Mouse (Mus musculus): Measurements from ENCODE around the gene Msl2.
A peak's percentile ranks its signal among the peaks of the same experiment; 100 is the strongest.

The Msl2 gene

DNA sequence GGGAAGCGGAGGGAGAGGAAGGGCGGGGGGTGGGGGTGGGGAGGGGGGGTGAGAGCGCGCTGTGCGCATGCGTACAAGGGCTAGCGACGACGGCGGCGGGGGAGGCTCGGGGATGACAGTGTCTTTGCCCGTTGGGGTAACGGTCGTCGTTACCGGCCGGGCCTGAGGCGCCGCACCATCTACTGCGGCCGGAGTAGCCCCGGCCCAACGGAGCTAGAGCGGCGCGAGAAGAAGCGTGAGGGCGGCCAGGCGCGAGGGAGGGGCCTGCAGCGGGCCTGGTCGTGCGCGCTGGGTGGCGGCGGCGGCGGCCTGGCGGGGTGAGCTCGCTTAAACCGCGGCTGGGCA is at the start of gene Msl2:
Msl2 (plus strand) TSS at position 115 of the 345 bp plus-strand sequence.
- no peak for DNase-seq (ENCODE audit: low spot score in 2 of 2)

DNA sequence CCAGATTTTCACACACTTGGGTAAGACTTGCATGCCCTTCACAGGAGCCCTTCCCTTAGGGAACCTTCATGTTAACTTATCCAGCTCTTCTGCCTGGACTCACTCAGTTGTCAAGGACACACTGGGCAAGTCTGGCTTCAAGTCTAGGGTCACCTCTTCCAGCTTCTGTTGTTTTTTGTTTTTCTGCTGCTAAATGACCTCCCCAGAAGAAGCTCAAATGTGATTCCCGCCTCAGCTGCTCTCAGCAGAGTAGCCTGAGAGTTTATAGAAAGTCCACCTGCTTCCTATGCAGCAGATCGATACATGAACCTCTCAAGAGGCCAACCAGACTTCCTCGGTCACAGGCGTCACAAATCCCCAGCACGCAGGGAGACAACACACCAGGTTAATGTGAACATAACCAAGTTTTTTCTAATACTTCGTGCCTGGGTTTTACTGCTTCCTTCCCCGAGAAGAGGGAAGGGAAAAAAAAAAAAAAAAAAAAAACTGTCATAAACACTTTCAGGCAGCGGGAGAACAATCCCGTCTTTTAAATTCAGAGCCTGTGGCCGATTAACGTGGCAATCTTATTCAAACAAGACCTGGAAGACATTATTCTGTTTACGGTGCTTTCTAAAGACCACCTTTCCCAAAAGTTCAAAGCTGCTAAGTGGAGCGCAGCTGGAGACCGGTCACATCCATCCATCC is 40.0 kb upstream of the Msl2 start:
- no peak for DNase-seq (ENCODE audit: low spot score in 2 of 2)

DNA sequence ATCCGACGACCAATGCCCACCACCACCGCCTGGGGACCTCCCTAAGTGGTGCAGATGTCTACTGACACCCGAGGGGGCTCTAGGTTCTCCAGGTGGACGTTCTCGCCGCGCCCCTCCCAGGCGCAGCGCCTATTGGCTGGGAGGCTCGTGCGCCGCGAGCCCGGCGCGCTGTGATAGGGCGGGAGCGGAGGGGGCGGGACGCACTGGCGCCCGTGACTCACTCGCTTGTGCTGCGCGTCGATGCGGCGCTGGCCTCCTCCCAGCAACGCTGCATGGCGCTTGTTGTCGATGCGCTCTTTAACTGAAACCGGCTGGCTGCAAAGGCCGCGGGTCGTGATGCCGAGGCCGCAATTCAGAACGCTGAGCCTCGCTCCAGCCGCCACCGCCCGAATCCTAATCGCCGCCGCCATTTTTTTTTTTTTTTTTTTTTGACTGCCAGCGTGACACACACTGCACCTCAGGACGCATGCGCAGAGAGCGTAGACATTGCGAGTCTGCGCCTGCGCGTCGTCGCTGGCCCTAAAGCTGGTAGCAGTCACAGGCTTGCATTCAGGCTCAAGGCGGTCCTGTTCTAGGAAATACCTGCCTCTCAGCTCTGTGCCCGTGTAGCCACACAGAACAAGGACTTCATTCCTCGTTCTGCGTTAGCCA is 39.3 kb upstream of the Msl2 start, which contains the start of gene Pccb:
Pccb (minus strand) TSS at position 451 of the 651 bp plus-strand sequence.
- peak; percentile 92 to 95 for DNase-seq (ENCODE audit: low spot score in 2 of 2)

DNA sequence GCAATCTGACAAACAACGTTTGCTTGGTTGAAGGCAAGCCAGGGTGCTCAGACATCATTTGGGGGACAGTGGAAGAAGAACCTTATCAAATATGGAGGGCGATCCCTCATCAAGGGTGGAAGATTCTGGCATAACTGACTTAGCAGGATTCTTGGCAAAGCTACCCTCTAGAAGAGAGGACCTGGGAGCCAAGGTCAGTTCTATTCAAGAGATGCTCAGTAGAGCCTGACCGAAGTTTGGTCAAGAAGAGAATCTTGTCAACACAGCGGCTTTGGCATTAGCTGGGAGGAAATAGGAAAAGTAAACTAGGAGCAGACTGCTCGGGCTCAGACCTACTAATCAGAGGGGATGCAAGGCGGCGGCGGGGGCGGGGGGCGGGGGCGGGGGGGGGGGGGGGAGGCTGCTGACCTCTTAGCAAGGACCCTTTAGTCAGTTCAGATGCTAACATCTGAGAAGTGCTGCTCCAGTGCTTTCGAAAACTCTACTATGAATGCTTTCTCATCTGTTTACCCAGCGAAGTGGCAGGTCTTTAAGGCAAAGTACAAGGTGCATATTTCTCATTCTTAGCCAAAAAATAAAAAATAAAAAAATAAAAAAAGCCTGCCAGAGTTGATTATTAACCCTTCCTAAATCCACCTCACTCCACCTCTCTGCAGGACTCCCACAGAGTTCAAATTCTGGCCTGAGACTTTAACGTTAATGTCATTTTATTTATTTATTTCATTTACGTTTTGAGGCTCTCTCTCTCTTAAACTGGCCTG is 37.9 kb upstream of the Msl2 start:
- DNase-seq (ENCODE audit: low spot score in 2 of 2): no peak

DNA sequence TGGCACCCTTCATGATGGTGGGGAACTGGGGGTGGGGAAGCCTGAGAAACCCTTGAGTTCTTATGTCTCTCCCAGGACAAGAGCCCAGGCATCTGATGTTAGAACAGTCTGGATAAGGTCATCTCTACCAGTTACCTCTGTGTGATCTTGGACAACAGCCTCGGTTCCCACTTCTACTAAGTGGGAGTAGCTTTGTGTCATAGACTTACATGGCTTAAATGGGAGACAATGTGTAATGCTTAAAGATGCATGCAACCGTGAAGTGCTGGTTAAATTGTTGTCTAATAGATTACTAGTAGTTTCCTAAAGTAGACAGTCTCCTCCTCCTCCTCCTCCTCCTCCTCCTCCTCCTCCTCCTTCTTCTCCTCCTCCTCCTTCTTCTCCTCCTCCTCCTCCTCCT is 37.0 kb upstream of the Msl2 start:
- no peak for DNase-seq (ENCODE audit: low spot score in 2 of 2)

DNA sequence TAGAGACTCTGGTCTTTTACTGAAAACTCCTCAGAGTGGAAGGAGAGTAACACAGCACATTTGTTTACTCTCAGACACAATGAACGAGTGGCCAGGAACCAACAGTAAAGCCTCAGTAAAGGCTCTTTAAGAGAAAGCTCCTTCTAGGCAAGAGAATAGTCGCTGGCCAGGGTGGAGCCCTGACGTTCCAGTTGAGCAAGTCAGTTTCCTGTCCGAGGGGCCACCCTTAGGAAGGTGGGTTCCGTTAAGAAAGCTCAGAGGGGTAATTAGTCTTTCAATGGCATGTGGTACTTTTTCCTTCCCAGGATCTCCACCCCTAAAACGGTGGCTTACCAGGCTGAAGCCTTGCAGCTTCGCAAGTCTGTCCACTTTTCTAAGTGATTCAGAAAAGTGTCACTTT is 36.5 kb upstream of the Msl2 start:
- no peak for DNase-seq (ENCODE audit: low spot score in 2 of 2)

DNA sequence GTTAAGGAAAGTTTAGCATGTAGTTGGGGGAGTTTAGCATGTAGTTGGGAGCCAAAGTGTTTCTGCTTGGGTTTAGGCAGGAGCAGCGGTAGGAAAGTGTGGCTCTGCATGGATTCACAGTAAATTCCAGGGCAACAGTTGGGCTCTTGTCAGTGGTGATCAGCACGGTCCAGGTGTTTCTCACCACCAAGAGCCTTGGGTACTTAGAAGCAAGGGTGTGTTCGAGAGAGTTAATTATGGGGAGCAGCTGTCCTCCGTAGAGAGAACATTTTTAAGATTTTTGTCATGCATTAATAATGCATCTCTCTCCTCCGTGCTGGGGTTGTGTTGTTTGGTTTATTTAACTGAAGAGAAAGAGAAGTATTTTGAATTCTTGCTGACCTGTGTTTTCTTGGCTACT is 35.3 kb upstream of the Msl2 start:
- DNase-seq (ENCODE audit: low spot score in 2 of 2): no peak

DNA sequence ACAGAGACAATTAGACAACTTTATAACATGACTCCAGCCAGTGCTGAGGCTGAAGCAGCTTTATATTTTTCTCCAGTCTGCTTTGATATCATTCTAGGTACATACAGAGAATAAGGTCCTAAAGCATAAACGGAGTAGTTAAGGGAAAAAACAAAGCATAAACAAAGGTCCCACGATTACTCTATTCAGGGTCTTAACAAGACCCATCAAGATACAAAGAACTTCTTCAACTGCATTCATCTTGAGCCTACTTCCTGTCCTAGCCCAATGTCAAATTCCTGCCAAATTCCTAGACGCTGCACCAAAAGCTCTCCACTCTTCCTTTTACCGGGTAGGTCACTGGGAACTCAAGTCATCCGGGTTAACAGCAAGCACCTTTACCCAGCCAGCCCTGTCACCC is 32.4 kb upstream of the Msl2 start:
- DNase-seq (ENCODE audit: low spot score in 2 of 2): no peak

DNA sequence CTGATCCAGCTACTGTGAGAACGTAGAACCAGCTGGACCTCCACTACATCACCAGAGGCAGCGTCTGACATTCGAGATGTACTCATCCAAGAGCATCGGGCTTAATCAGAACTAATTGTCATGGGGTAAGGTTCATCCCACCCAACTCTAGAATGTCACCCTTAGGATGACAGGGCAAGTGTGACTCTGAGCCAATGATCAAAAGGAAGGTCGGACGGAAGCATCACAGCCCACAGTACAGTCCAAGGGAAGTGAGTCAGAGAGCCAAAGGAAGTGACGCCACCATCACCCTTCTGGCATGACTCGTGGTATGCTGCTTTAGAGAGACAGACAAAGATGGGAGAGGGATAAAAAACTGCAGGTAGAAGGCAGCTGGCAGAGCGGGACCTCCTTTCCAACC is 31.7 kb upstream of the Msl2 start:
- no peak for DNase-seq (ENCODE audit: low spot score in 2 of 2)

DNA sequence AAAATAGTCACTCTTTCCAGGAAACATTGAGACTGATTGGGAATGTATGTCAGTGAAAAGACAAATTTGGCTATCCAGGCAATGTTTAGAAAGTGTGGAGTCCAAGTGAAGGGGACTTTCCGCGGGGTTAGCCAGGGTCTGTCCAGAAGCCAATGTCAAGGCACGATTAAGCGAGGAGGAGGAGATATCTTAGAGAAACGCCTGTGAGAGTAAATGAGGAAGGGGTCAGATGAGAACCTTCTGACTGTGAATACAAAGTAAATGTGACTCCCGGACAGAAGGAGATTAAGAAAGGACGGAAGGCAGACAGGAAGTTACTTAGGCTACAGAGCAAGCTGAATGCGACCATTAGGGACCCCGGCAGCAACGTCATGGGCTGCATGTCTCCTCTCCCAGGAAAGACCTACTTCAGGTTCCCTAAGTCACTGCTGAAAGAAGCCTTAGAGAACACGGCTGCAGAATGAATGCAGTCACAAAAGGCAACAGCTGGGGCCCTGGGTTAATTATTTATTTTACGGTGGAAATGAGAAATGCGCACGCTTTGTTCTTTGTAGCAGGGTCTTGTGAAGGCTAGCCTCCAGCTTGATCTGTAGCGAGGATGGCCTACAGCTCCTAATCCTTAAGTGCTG is 28.1 kb upstream of the Msl2 start:
- DNase-seq (ENCODE audit: low spot score in 2 of 2): no peak

DNA sequence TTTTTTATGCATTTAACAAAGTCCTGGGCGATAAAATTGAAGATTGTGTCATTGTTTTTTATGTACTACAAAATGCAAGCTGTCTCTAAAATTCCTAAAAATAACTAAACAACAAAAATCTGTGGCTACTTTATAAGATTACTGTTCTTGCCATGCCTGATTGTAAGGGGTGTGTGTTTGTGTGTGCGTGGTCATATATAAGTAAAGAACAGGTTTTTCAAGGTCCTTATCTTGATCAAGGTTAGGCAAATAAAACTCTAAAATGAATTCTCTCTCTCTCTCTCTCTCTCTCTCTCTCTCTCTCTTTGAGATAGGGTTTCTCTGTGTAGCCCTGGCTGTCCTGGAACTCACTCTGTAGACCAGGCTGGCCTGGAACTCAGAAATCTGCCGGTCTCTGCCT is 21.9 kb upstream of the Msl2 start:
- no peak for DNase-seq (ENCODE audit: low spot score in 2 of 2)

DNA sequence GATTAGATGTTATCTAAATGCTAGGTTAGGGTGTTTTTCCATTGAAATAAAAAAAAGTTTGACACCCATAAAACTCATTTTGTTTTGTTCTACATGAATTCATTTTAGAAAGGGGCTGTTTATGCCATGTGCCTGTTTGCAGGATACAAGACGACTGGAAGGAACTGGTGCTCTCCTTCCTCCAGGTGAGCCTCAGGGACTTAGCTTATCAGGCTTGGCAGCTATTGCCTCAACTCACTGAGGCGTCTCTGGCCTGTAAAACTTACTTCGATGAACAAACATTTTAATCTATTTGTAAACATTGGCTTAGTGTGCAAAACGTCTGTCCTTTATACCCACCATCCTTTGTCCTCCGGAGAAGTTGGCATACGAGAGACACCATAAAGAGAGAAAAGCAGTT is 21.2 kb upstream of the Msl2 start:
- DNase-seq (ENCODE audit: low spot score in 2 of 2): no peak

DNA sequence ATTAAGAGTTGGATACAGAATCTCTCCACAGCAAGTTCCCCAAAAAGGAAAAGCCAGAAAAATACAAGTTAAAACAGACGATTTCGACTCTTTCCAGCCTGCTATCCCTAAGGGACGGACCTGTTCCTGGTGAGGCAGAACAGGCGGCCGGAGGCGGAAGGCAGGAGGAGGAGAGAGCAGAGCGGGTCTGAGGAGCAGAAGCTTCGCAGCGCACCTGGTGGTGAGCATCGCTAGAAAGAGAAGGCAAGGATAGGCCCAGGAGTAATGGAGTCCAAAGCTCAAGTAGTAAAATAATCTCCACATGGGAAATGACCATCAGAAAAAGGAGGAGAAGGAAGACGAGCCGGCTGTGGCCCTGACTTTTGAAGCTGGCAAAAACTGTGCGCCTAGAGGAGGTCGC is 20.6 kb upstream of the Msl2 start:
- no peak for DNase-seq (ENCODE audit: low spot score in 2 of 2)

DNA sequence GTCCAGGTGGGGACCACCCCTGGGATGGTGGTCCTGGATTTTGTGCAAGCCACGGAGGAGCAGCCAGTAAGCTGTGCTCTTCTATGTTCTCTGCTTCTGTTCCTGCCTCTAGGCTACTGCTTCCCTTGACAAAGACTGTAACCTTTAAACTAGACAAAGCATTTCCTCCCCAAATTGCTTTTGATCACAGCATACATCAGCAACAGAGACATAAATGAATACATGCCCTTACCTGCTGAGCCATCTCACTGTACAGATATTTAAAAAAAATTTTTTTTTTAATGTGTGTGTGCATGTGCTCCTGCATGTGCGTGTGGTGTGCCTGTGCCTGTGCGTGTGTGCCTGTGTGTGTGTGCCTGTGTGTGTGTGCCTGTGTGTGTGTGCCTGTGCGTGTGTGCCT is 16.7 kb upstream of the Msl2 start:
- DNase-seq (ENCODE audit: low spot score in 2 of 2): no peak

DNA sequence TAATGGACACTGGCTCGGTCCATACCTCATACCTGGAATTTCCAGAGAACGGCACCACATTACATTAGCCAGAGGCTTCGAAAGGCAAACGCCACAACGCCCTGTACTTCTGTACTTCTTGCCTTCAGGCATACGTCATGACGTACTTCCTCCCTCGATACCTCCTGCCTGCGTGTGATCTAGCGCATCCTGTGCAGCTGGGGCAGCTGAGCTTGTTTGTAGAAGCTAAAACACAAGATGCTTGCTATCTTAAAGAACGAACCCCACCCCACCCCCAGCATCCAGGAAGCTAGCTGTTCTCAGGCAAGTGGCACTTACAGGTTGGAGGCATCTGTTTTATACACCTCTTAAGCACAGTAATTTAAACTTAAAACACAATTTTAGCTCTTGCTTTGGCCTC is 12.9 kb upstream of the Msl2 start:
- peak; percentile 9 to 24 for DNase-seq (ENCODE audit: low spot score in 2 of 2)

DNA sequence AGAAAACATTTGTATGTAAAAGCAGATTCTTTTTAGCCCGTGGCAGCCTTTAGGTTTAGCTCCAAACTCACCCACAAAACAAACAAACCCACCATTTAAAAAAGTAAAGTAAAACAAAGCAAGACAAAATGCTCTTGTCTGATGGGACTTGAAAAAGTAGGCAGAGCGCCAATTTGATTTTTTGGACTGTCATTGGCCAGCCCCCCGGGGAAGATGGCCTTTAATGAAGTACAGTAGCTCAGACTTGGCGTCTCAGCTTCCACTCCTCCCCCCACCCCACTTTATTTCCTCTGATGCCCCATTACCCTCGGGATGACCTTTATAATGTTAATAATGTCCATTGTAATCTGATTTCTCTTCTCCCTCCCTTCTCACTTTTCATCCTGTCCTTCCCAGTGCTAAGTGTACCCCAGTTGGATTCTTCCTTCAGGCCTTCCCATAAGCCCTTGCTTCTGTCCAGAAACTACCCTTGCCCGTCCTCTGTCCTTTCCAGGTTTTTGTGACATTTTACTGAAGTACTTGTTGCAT is 11.6 kb upstream of the Msl2 start:
- DNase-seq (ENCODE audit: low spot score in 2 of 2): no peak

DNA sequence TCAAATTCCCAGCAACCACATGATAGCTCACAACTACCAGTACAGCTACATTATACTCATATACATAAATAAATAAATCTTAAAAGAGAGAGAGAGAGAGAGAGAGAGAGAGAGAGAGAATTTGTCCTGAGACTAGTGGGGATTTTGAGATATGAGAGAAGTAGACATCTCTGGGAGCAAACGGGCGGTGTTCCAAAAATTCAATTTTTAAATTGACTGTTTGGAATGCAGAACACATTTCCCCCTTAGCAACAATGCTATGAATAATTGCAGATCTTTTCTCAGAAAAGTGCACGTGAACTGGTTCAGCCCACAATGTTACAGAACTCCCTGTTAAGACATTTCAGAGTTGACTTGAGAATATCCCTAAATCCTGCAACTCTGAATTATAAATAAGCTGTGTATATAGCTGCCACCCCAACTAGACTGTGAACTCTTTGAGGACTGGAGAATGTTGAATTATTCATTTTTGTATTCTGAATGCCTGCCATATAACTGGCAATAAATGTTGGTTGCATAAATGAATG is 8.8 kb upstream of the Msl2 start:
- DNase-seq (ENCODE audit: low spot score in 2 of 2): no peak

DNA sequence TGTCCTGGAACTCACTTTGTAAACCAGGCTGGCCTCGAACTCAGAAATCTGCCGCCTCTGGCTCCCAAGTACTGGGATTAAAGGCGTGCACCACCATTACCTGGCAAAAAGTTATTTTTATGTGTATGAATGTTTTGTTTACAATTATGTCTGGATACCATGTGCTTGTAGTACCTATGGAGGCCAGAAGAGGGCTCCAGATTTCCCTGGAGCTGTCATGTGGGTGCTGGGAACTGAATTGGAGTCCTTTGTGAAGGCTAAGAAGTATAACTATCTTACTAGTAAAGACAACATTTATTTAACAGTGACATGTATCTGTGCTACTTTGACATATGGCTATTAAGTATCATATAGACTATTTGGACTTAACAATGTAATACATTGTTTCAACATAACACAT is 4.1 kb upstream of the Msl2 start:
- no peak for DNase-seq (ENCODE audit: low spot score in 2 of 2)

DNA sequence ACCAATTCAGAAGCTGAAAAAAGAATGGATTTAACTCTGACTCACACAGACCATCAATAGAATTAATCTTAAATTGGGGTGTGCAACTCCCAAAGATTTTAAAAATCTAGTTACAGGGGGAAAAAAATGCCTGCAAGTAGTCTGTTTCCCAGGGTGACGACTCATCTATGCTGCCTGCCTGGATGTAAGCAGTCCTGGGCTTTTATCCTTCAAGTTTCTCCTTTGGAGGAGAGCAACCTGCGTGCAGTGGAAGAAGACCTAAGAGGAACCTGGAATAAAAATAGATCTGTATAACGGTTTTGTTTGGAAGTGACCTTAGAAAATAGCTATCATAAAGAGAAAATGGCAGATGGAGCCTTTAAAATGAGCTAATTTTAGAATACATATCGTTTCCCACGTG is 1.4 kb upstream of the Msl2 start:
- DNase-seq (ENCODE audit: low spot score in 2 of 2): no peak

DNA sequence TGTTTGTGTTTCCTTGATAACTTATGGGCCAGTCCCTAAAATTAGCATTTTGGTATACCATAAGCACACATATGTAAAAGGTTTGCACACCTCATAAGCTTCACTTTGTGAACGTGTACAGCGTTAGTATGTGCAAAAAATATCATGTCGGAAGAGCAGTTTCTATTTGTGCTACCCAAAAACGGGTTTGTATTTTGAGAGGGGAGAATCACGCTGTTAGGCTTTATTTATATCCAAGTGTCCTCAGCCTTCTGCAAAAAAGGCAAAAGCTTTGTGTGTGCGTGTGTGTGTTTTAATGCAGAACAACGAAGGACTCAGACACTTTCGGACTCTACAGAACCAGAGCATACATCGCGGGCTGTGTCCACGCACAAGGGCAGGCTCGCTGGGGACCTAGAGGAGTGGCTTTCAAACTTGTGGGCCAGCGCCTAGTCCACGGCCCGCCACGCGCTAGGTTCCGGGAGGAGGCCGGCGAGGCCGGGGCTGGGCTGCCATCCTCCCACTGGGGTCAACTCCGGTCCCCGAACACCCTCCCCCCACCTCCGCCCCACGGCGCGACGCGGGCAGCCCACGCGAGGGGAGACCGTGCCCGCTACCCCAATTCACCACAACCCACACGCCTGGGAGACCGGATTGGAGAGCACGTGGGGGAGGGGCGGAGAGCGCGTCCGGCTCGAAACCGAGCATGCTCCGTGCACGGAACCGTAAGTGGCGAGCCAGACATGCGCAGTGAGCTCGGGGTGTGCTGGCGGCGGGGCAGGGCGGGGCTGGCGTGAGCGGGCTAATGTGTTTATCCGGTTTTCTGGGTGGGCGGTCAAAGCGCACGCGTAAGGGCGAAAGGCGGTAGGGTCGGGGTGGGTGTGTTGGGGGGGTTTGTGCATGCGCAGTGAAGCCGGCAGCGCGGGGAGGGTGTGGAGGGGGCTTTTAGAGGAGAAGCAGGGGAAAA is 587 bp upstream of the Msl2 start:
- DNase-seq (ENCODE audit: low spot score in 2 of 2): peak; percentile 97

Measured in spleen, postnatal 14 days (tissue).